Mouse (Mus musculus) MEL (cell line): ENCODE results near the gene Sstr3. TPM values are rescaled to one million over a fixed set of nuclear protein-coding genes. Genes with fewer than 3 reads are reported as not detected.

Source experiments
- DNase-seq: peaks from one replicate; pipeline ENCODE4 v3.0.0; 2011; ENCODE audit warnings: low read depth, low spot score
- H3K27ac ChIP-seq: 2 replicates; pipeline ENCODE4 v1.5.1; 2012; ENCODE audit warnings: low read depth, mild to moderate bottlenecking, control low read depth, low read length, moderate library complexity; ENCODE audit not compliant: control insufficient read depth
- H3K27me3 ChIP-seq, 2 experiments: fragments of 150-350 bp in 1 of 2; sonication (generic) in 1 of 2; 2 replicates each; pipeline ENCODE4 v1.6.1; 2012; ENCODE audit warnings: low read length in 2 of 2, mild to moderate bottlenecking in 2 of 2, improper control_type of control experiment in 1 of 2, moderate library complexity in 1 of 2; ENCODE audit not compliant: insufficient read depth in 2 of 2, control insufficient read depth in 1 of 2
- H3K36me3 ChIP-seq, 2 experiments: 2 replicates each; pipeline ENCODE4 v1.6.1; 2012 to 2014; ENCODE audit warnings: low read length in 2 of 2, improper control_type of control experiment in 1 of 2, inconsistent platforms in 1 of 2, mild to moderate bottlenecking in 1 of 2; ENCODE audit not compliant: insufficient read depth in 2 of 2, control insufficient read depth in 1 of 2
- H3K4me1 ChIP-seq, 2 experiments: fragments of 150-350 bp in 1 of 2; sonication (generic) in 1 of 2; 2 replicates each; pipeline ENCODE4 v1.6.1; 2012; ENCODE audit warnings: low read length in 2 of 2, improper control_type of control experiment in 1 of 2, mild to moderate bottlenecking in 1 of 2; ENCODE audit not compliant: insufficient read depth in 2 of 2, control insufficient read depth in 1 of 2
- H3K4me3 ChIP-seq, 2 experiments: fragments of 150-350 bp in 1 of 2; sonication (generic) in 1 of 2; 2 replicates each; pipeline ENCODE4 v1.5.1; 2012; ENCODE audit warnings: low read depth in 2 of 2, low read length in 2 of 2, mild to moderate bottlenecking in 2 of 2, moderate library complexity in 2 of 2, control low read depth in 1 of 2, improper control_type of control experiment in 1 of 2; ENCODE audit not compliant: control insufficient read depth in 1 of 2, insufficient read depth in 1 of 2
- H3K79me2 ChIP-seq: 2 replicates; pipeline ENCODE4 v1.6.1; 2012; ENCODE audit warnings: mild to moderate bottlenecking, low read length, moderate library complexity; ENCODE audit not compliant: control insufficient read depth, poor library complexity, insufficient read depth
- H3K9ac ChIP-seq: 2 replicates; pipeline ENCODE4 v1.6.1; 2012; ENCODE audit warnings: low read depth, mild to moderate bottlenecking, control low read depth, low read length, moderate library complexity; ENCODE audit not compliant: control insufficient read depth, poor library complexity, severe bottlenecking
- H3K9me3 ChIP-seq: fragments of 150-350 bp; sonication (generic); replicated peaks from 2 replicates; pipeline ENCODE4 v1.6.1; 2012; ENCODE audit warnings: mild to moderate bottlenecking, low read length, improper control_type of control experiment, moderate library complexity; ENCODE audit not compliant: insufficient read depth
- CHD2 ChIP-seq: IDR thresholded peaks from 2 replicates; pipeline ENCODE4 v1.6.1; 2011; ENCODE audit warnings: low read length, improper control_type of control experiment
- CTCF ChIP-seq, 3 experiments: IDR thresholded peaks in 2 of 3; conservative IDR thresholded peaks in 1 of 3; 2 replicates each; pipeline ENCODE4 v1.5.1; 2011 to 2012; ENCODE audit warnings: low read length in 3 of 3, low read depth in 2 of 3, mild to moderate bottlenecking in 2 of 3, improper control_type of control experiment in 1 of 3, inconsistent platforms in 1 of 3, mixed read lengths in 1 of 3, moderate library complexity in 1 of 3; ENCODE audit not compliant: control insufficient read depth in 1 of 3, insufficient read depth in 1 of 3, poor library complexity in 1 of 3, severe bottlenecking in 1 of 3
- EP300 ChIP-seq, 2 experiments: IDR thresholded peaks; 2 replicates each; pipeline ENCODE4 v1.6.1; 2011; ENCODE audit warnings: improper control_type of control experiment in 2 of 2, low read length in 2 of 2, low read depth in 1 of 2, mild to moderate bottlenecking in 1 of 2
- ETS1 ChIP-seq: IDR thresholded peaks from 2 replicates; pipeline ENCODE4 v1.6.1; 2012; ENCODE audit warnings: low read depth, mild to moderate bottlenecking, inconsistent platforms, low read length, improper control_type of control experiment, moderate library complexity
- GABPA ChIP-seq: IDR thresholded peaks from 2 replicates; pipeline ENCODE4 v1.6.1; 2012; ENCODE audit warnings: low read depth, mild to moderate bottlenecking, inconsistent platforms, low read length, improper control_type of control experiment, moderate library complexity
- GATA1 ChIP-seq: IDR thresholded peaks from 2 replicates; pipeline ENCODE4 v1.6.1; 2011; ENCODE audit warnings: low read depth, low read length, improper control_type of control experiment
- KAT2A ChIP-seq: conservative IDR thresholded peaks from 2 replicates; pipeline ENCODE4 v1.6.1; 2012; ENCODE audit warnings: low read depth, low read length, improper control_type of control experiment, inconsistent platforms
- MAX ChIP-seq: IDR thresholded peaks from 2 replicates; pipeline ENCODE4 v1.6.1; 2011; ENCODE audit warnings: low read length, improper control_type of control experiment
- MAZ ChIP-seq: IDR thresholded peaks from 2 replicates; pipeline ENCODE4 v1.6.1; 2012; ENCODE audit warnings: low read depth, mild to moderate bottlenecking, inconsistent platforms, low read length, improper control_type of control experiment
- MEF2A ChIP-seq: IDR thresholded peaks from 2 replicates; pipeline ENCODE4 v1.6.1; 2014; ENCODE audit warnings: low read depth, mild to moderate bottlenecking, inconsistent platforms, low read length, improper control_type of control experiment; ENCODE audit not compliant: poor library complexity, insufficient replicate concordance, severe bottlenecking; ENCODE audit errors: extremely low read depth
- MXI1 ChIP-seq: IDR thresholded peaks from 2 replicates; pipeline ENCODE4 v1.6.1; 2011; ENCODE audit warnings: mild to moderate bottlenecking, low read depth, low read length, improper control_type of control experiment
- NELFE ChIP-seq: IDR thresholded peaks from 2 replicates; pipeline ENCODE4 v1.6.1; 2011; ENCODE audit warnings: low read depth, low read length, improper control_type of control experiment
- NRF1 ChIP-seq: IDR thresholded peaks from 2 replicates; pipeline ENCODE4 v1.6.1; 2014; ENCODE audit warnings: low read depth, mild to moderate bottlenecking, inconsistent platforms, low read length, improper control_type of control experiment, moderate library complexity; ENCODE audit not compliant: poor library complexity, insufficient read depth, severe bottlenecking
- POLR2A ChIP-seq, 2 experiments: IDR thresholded peaks; 2 replicates each; pipeline ENCODE4 v1.6.1; 2011 to 2012; ENCODE audit warnings: low read length in 2 of 2, mild to moderate bottlenecking in 2 of 2, control low read depth in 1 of 2, improper control_type of control experiment in 1 of 2, low read depth in 1 of 2, moderate library complexity in 1 of 2; ENCODE audit not compliant: control insufficient read depth in 1 of 2, insufficient read depth in 1 of 2, poor library complexity in 1 of 2
- POLR2AphosphoS2 ChIP-seq: IDR thresholded peaks from 2 replicates; pipeline ENCODE4 v1.6.1; 2011; ENCODE audit warnings: low read length, improper control_type of control experiment
- RAD21 ChIP-seq: IDR thresholded peaks from 2 replicates; pipeline ENCODE4 v1.6.1; 2011; ENCODE audit warnings: mild to moderate bottlenecking, low read depth, low read length, improper control_type of control experiment
- RCOR1 ChIP-seq: IDR thresholded peaks from 2 replicates; pipeline ENCODE4 v1.6.1; 2012; ENCODE audit warnings: low read depth, mild to moderate bottlenecking, inconsistent platforms, low read length, improper control_type of control experiment
- SMC3 ChIP-seq: IDR thresholded peaks from 2 replicates; pipeline ENCODE4 v1.6.1; 2011; ENCODE audit warnings: low read depth, low read length, improper control_type of control experiment
- TCF12 ChIP-seq: IDR thresholded peaks from 2 replicates; pipeline ENCODE4 v1.6.1; 2014; ENCODE audit warnings: low read depth, mild to moderate bottlenecking, inconsistent platforms, low read length, improper control_type of control experiment, moderate library complexity
- UBTF ChIP-seq: IDR thresholded peaks from 2 replicates; pipeline ENCODE4 v1.6.1; 2012; ENCODE audit warnings: low read depth, mild to moderate bottlenecking, inconsistent platforms, low read length, improper control_type of control experiment, moderate library complexity, borderline replicate concordance; ENCODE audit not compliant: insufficient read depth
- ZC3H11A ChIP-seq: IDR thresholded peaks from 2 replicates; pipeline ENCODE4 v1.6.1; 2012; ENCODE audit warnings: low read depth, mild to moderate bottlenecking, inconsistent platforms, low read length, improper control_type of control experiment
- ZNF384 ChIP-seq: IDR thresholded peaks from 2 replicates; pipeline ENCODE4 v1.6.1; 2012; ENCODE audit warnings: low read depth, mild to moderate bottlenecking, inconsistent platforms, low read length, improper control_type of control experiment
- polyA plus RNA-seq, 2 experiments: library from polyadenylated mRNA; stranded (reverse) in 1 of 2; unstranded in 1 of 2; fragments of >175 nt in 1 of 2; fragments of >200 nt in 1 of 2; gene quantifications; 2 replicates each; pipeline versions ENCODE4 v1.2.1 to v1.2.4; 2012; ENCODE audit warnings: low replicate concordance in 2 of 2, low read depth in 1 of 2; ENCODE audit not compliant: insufficient read length in 2 of 2, insufficient read depth in 1 of 2, missing spikeins in 1 of 2
- total RNA-seq: library from RNA; depleted of rRNA; stranded (reverse); fragments of 300-350 nt; gene quantifications from 2 replicates; pipeline ENCODE4 v1.2.3, GENCODE M21; 2012

Gene Sstr3
- total and polyA plus RNA-seq, 3 experiments: not detected

DNA sequence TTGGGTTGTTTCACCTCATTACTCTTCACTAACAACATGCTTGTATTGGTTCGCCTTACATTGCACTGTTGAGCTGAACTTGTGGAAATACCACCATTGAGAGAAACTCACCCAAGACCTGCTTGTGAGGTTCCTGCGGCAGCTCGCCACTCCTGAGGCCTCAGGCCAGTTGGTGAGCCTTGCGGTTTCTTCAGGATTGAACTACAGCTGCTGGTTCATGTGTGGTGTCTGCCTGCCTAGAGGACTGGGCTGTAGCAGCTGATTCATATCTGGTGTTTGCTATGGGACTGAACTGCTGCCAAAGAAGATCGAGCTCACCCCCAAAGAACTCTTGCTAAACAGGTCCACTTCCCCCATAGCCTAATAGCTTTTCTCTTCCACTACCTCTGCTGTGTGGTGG lies 39.7 kb downstream of the Sstr3 start:
- H3K27me3 ChIP-seq: no peaks in the 10 kb centered on the region; a peak in 1 of 4 replicates
- H3K27ac ChIP-seq: no peak overlapping the region
- H3K4me1 ChIP-seq: no peaks in the 10 kb centered on the region
- no peak for DNase-seq
- H3K4me3 ChIP-seq: no peak overlapping the region
- H3K9me3 ChIP-seq: no peaks in the 10 kb centered on the region
- TF ChIP-seq UBTF (no peak), POLR2A (IDR thresholded peaks at IDR 0.05; ENCODE audit: control insufficient read depth in 1 of 2, insufficient read depth in 1 of 2, low read depth in 1 of 2, low read length in 2 of 2, poor library complexity in 1 of 2) (no peak), ZC3H11A (no peak), EP300 (IDR thresholded peaks at IDR 0.05; ENCODE audit: low read depth in 1 of 2, low read length in 2 of 2) (no peak), MAX (no peak), MEF2A (no peak), TCF12 (no peak), MAZ (no peak), CTCF (IDR thresholded peaks at IDR 0.05 in 2 of 3, conservative IDR thresholded peaks at IDR 0.05 in 1 of 3; ENCODE audit: control insufficient read depth in 1 of 3, insufficient read depth in 1 of 3, low read depth in 2 of 3, low read length in 3 of 3, poor library complexity in 1 of 3, severe bottlenecking in 1 of 3) (no peak), GATA1 (no peak), RAD21 (no peak), GABPA (no peak), KAT2A (no peak), NELFE (no peak), NRF1 (no peak), RCOR1 (no peak), MXI1 (no peak), ZNF384 (no peak), CHD2 (no peak), POLR2AphosphoS2 (no peak)
- no peaks in the 10 kb centered on the region for H3K36me3 ChIP-seq
- H3K79me2 ChIP-seq: no peaks in the 10 kb centered on the region
- H3K9ac ChIP-seq: no peak overlapping the region

DNA sequence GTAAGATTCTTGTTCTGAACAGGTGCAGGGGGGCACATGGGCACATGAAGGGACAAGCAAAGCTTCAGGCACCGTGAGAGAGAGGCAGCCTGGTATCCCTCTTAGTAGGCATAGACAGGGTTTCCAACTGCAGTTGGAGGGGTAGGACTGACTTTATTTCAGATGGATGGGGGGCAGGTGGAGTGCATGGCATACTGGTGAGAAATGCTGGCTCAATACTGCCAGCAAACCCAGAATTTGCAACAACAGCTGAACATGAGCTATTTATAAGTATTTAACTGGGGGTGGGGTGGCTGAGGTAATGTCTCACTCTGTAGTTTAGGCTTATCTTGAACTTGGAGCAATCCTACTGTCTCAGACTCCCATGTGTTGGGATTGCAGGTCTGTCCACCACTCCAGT lies 40.5 kb downstream of the Sstr3 start:
- TF ChIP-seq POLR2AphosphoS2 (no peak), POLR2A (IDR thresholded peaks at IDR 0.05; ENCODE audit: control insufficient read depth in 1 of 2, insufficient read depth in 1 of 2, low read depth in 1 of 2, low read length in 2 of 2, poor library complexity in 1 of 2) (no peak), UBTF (no peak), RAD21 (no peak), GABPA (no peak), ETS1 (no peak), MAX (no peak), CTCF (IDR thresholded peaks at IDR 0.05 in 2 of 3, conservative IDR thresholded peaks at IDR 0.05 in 1 of 3; ENCODE audit: control insufficient read depth in 1 of 3, insufficient read depth in 1 of 3, low read depth in 2 of 3, low read length in 3 of 3, poor library complexity in 1 of 3, severe bottlenecking in 1 of 3) (no peak), SMC3 (no peak)

More for the DNA sequence above, 40.5 kb downstream of the Sstr3 start:
- Histone ChIP-seq H3K4me1 (no peaks in the 10 kb centered on the region), H3K27me3 (no peaks in the 10 kb centered on the region; a peak in 1 of 4 replicates), H3K79me2 (no peaks in the 10 kb centered on the region), H3K27ac (no peak overlapping the region), H3K9me3 (no peaks in the 10 kb centered on the region), H3K36me3 (no peaks in the 10 kb centered on the region), H3K9ac (no peak overlapping the region), H3K4me3 (no peak overlapping the region)
- DNase-seq: no peak
